Mouse (Mus musculus): ENCODE data around the gene Trip4.
"Not testable (repeated sequence)": the region's sequence is repeated elsewhere in the genome, so short reads cannot be mapped to it uniquely, and the experiment has no call there.

Trip4 gene

GRCm38 (mm10) chr9:65793506-65793905 is 115.1 kb downstream of the Trip4 start:
- no peak for DNase-seq (ENCODE audit: low read depth)

DNA sequence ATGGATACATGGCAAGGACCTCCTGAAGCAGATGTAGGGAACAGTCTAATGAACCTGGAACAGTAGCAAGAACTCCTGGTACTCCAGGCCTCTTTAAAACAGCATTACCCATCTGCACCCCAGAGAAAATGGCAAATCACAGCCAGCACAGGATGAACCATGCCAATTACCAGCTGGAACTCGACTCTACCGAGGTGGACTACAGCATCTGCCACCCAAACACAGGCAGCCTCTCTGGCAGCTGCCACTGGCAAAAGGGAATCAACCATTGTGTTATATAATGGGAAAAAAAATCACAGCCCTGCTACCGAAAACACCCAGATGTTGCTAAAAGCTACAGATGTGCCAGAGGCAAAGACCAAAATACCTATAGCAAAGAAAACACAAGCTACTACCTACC is 115.5 kb downstream of the Trip4 start:
- no peak for DNase-seq (ENCODE audit: low read depth)

- DNase-seq (ENCODE audit: low read depth): no peak
These were observed 116.7 kb downstream of the Trip4 start for GRCm38 (mm10) chr9:65791846-65792245.

GRCm38 (mm10) chr9:65791106-65791505 is 117.5 kb downstream of the Trip4 start:
- no peak for DNase-seq (ENCODE audit: low read depth)

- no peak for DNase-seq (ENCODE audit: low read depth)
These were observed 118.8 kb downstream of the Trip4 start for GRCm38 (mm10) chr9:65789788-65790187.

GRCm38 (mm10) chr9:65788556-65788955 is 120.0 kb downstream of the Trip4 start:
- peak; percentile 20 for DNase-seq (ENCODE audit: low read depth)

DNA sequence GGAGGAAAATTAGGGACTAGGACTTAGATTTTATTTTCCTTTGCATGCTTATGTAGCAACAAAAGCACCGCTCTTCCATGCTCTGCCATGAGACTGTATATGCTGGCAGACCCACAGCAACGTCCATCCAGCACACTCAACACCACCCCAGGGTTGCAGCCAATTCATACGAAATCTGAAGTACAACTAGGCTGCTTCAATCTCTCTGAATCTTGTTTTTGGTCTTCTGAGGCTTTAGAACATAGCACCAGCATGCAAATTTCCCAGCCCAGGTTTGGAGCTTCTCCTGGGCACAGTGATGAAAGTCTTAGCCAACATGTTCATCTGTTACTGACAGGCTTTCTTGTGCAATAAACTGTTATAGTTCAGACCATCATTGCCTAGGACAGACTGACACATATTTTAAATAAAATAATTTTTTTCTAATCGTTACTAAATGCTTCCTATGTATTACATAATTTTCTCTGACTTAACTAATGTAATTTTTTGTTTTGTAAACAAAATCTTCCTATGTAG is 120.7 kb downstream of the Trip4 start:
- no peak for DNase-seq (ENCODE audit: low read depth)

- DNase-seq (ENCODE audit: low read depth): no peak
These were observed 121.5 kb downstream of the Trip4 start for GRCm38 (mm10) chr9:65786885-65787787.

DNA sequence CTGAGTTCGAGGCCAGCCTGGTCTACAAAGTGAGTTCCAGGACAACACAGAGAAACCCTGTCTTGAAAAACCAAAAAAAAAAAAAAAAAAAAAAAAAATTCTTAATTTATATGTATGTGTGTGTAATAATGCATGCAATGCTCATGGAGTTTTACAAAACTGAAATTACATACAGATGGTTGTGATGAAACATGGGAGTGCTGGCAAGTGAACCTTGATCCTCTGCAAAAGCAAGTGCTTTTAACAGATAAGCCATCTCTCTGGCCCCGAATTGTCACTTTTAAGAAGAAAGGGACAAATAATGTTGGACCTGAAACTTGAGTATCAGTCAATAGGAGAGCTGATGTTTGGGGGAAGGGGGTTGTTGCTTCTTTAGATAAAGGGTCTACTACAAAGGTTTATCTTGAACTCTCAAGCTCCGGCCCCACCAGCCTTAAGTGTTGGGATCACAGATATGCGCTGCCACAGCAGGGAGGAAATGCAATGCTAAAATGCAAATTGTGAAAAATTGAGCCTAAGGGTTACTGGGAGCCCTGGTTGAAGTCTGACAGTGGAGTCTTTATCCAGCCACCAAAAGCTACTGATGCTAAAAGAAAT is 122.7 kb downstream of the Trip4 start:
- peak; percentile 7 for DNase-seq (ENCODE audit: low read depth)

GRCm38 (mm10) chr9:65779619-65780018 is 129.0 kb downstream of the Trip4 start:
- DNase-seq (ENCODE audit: low read depth): not testable (repeated sequence)
